Mouse (Mus musculus): ENCODE measurements around the gene Slc12a9. TPM values are rescaled to one million over a fixed set of nuclear protein-coding genes. Genes with fewer than 3 reads are reported as not detected.
A peak's percentile ranks its signal among the peaks of the same experiment; 100 is the strongest.

The Slc12a9 gene
- total RNA-seq, 2 experiments from 2014 or later, result 2.2 to 3.3 TPM

DNA sequence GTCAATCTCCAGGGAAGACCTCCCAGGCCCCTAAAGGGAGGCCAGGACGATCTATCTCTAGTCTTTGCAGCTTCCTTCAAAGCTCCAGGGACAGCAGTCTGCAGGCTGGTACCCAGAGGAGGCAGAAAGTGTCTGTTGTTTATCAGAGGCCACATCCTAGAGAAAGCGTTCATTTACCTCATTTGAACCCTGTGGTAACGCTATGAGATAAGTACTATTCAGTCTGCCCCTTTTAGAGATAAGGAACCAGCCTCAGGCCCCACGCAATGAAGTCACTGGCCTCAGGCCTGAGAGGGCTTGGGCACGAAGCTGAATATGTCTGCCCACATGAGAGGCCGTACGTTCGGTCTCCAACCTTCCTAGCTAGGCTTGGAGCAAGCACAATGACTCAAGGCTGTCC lies 16.0 kb downstream of the Slc12a9 start:
- ATAC-seq (replicated peaks; ENCODE audit: low FRiP score, low TSS enrichment, poor library complexity, severe bottlenecking), result peak; percentile 28; the same call in 1 of the 2 replicates

GRCm38 (mm10) chr5:137315084-137315903 lies 18.1 kb downstream of the Slc12a9 start:
- ATAC-seq (replicated peaks; ENCODE audit: low FRiP score, low TSS enrichment, poor library complexity, severe bottlenecking), result peak; percentile 74

- ATAC-seq (replicated peaks; ENCODE audit: low FRiP score, low TSS enrichment, poor library complexity, severe bottlenecking), result peak; percentile 38
Observed at GRCm38 (mm10) chr5:137314193-137315083, 19.0 kb downstream of the Slc12a9 start, which contains the start of gene Trip6. Gene Trip6 (minus strand): TSS chr5:137314404.

DNA sequence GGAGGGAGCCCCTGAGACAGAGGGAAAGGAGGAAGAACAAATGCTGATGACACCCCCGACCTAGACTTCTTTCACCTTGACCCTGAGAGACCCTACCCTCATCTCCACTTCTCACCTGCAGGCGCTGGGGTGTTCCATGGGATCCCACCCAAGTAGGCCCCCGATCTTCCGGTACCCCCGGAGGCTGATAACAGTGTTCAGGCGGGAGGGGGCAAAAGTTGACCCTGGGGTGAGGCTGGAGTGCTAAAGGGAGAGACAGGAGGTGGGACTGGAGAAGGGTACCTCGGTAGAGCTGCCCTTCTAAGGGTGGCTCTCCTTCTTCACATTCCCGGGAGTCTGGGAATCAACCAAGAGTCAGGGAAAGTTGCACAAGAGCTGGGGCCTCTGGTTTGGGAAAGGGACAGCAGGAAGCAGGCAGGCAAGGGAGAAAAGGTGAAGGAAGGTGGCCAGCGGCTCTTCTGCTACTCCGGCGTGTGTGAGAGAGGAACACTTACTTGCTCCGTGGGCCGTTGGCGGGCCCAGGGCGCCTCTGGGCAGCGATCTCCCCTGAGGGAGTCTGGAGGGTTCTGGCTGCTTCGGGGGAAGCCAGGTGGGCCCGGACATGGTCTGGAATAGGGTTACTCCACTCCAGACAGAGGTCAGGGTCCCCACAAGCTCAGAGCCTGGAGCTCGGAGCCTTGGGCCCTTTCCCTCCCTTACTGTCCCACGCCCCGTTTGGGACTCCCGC lies 19.8 kb downstream of the Slc12a9 start:
- peak; percentile 31 for ATAC-seq (replicated peaks; ENCODE audit: low FRiP score, low TSS enrichment, poor library complexity, severe bottlenecking)

DNA sequence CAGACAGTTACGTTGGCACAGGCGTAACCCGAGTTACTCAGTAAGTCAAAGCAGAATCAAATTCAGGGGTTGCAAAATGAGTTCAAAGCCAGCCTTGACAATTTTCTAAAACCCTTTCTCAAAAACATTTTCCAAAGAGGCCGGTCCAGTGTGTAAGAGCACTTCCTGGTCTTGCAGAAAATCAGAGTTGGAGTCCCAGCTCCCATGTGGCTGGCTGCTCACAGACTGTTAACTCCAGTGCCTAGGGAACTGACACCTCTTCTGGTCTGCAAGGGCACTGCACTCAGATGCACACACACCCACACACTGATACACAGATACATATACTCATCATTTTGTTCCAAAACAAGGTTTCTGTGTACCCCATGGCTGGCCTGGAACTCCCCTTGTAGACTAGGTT lies 25.0 kb downstream of the Slc12a9 start:
- ATAC-seq (replicated peaks; ENCODE audit: low FRiP score, low TSS enrichment, poor library complexity, severe bottlenecking), result no peak

- ATAC-seq (replicated peaks; ENCODE audit: low FRiP score, low TSS enrichment, poor library complexity, severe bottlenecking), result peak; percentile 85
Observed at GRCm38 (mm10) chr5:137307071-137307912, 26.1 kb downstream of the Slc12a9 start, which contains the start of gene Srrt. Gene Srrt (minus strand): TSS chr5:137307674.

DNA sequence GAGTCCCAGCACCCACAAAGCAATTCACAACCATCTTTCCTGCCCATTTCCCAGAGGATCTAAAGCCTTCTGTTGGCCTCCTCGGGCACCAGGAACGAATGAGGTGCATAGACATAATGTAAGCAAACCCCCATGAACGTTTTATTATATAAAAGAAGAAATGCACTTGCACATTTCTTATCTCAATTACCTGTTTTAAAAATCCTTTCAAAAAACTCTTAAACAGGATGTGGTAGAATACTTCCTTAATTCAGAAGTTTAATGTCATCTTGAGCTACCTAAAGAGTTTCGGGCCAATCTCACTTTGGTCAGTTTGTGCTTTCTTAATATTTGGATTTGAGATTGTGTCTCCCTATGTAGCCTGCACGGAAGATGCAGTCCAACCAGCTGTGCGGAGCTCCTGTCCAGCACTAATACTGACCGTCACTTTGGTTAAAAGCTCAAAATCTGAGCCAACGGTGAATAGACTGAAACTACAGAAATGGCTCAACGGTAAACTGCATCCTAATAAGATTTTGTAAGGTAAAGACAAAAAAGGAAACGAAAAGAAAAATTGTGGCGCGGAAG lies 26.9 kb downstream of the Slc12a9 start:
- no peak for ATAC-seq (replicated peaks; ENCODE audit: low FRiP score, low TSS enrichment, poor library complexity, severe bottlenecking)

- no peak for ATAC-seq (replicated peaks; ENCODE audit: low FRiP score, low TSS enrichment, poor library complexity, severe bottlenecking)
Observed at GRCm38 (mm10) chr5:137305822-137306221, 27.6 kb downstream of the Slc12a9 start.

DNA sequence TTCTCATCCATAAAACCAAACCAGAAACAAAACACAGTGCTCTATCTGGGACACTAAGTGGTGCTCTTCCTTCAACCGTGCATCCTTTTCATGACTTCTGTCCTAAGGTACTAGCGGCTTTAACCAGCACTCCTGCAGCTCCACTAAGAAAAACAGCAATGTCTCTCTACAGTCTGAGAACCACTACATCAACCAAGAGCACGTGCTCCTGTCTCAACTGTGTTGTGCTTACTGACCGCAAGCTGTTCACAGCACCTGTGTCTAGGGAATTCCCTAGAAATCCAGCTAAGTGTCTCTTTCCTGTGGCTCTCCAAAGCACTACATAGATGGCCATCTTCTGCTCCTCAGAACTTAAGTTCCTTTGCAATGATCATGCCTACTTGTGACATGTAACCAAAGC lies 28.6 kb downstream of the Slc12a9 start:
- ATAC-seq (replicated peaks; ENCODE audit: low FRiP score, low TSS enrichment, poor library complexity, severe bottlenecking), result no peak

GRCm38 (mm10) chr5:137304165-137304564 lies 29.2 kb downstream of the Slc12a9 start:
- no peak for ATAC-seq (replicated peaks; ENCODE audit: low FRiP score, low TSS enrichment, poor library complexity, severe bottlenecking)

DNA sequence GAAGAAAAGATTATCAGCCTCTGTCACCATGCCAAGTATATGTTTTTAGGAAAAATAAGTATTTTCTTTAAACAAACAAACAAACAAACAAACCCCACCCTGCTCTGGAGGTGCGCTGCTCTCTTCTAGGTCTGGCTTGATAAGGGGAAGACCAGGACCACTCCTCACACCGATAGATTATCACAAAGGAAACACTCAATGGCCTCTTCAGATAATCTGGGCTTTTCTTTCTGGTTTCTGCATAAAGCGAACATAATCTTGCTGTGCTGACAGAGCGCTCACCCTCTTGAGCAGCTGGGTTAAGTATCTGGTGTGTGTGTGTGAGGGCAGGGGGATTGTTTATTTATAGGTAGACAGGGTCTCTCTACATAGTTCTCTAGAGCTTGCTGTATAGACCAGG lies 29.8 kb downstream of the Slc12a9 start:
- ATAC-seq (replicated peaks; ENCODE audit: low FRiP score, low TSS enrichment, poor library complexity, severe bottlenecking), result no peak

DNA sequence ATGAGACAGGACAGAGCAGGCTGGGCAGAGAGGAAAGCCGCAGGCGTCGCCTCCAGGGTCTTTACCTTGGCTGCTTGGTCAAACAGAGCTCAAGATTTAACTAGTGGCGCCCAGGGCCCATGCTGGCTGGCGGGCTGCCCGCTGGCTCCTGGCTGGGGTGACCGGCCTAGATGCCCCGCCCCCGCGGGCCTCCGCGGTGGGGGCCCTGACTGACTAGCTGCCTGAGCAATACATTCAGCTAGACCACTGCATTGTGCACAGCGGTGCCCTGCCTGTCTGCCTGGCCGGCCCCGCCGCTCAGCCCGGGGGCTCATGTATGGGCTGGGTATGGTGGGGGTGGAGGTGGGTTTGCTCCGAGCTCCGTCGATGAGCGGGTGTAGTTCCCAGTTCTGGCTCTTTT lies 32.1 kb downstream of the Slc12a9 start:
- no peak for ATAC-seq (replicated peaks; ENCODE audit: low FRiP score, low TSS enrichment, poor library complexity, severe bottlenecking)

DNA sequence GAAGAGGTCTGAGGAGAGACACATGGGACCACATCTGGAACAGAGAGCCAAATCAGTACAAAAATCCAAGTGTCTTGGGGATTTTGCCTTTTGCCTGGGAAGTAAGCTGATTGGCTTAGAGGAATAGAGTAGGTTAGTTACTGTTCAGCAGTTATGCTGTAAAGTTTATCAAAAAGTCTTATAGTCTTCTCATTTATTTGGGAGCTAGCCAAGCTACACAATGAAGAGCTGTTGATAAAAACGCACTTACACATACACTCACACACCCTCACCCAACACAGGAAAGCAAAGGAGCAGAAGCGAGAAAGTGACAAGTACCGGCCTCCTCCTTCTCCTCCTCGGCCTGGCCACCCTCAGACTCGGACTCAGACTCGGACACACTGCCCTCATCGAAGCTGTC lies 34.2 kb downstream of the Slc12a9 start:
- ATAC-seq (replicated peaks; ENCODE audit: low FRiP score, low TSS enrichment, poor library complexity, severe bottlenecking), result no peak; the same call in 1 of the 2 replicates

DNA sequence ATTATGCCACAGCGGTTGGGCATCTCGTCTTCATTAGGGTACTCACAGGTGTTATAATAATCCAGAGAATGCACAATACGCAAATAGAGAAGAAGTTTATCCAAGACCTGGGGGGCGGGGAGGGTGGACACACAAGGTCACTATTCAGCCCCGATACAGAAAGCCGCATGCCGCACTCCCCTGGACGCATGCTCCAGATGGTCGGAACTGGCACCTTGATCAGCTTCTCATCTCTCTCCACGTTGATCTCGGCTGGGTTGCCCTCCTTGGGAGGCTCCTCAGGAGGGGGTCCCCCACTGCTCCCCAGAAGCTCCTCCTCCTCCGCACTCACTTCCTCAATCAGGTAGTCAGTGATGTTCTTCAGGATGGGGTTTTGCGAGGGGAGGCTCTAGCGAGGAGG lies 36.3 kb downstream of the Slc12a9 start:
- no peak for ATAC-seq (replicated peaks; ENCODE audit: low FRiP score, low TSS enrichment, poor library complexity, severe bottlenecking)

- no peak for ATAC-seq (replicated peaks; ENCODE audit: low FRiP score, low TSS enrichment, poor library complexity, severe bottlenecking)
Observed at GRCm38 (mm10) chr5:137295712-137296111, 37.7 kb downstream of the Slc12a9 start.

DNA sequence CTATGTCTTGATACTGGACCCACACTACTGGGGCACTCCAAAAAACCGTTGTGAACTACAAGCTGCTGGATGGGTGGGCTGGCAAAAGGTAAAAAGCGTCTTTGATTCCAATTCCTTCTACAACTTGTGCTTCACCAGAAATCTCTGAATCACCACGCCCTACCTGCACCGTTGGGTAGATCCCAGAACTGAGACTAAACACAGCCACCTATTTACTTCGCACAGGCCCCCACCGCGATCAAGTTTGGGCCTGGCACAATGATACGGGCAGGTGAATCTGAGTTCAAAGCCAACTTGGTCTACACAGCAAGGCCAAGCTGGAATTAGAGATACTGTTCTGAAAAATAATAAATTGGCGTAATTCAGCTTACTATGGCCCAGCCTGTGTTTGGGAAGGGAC lies 38.1 kb downstream of the Slc12a9 start:
- no peak for ATAC-seq (replicated peaks; ENCODE audit: low FRiP score, low TSS enrichment, poor library complexity, severe bottlenecking)

- peak; percentile 2; the same call in 1 of the 2 replicates for ATAC-seq (replicated peaks; ENCODE audit: low FRiP score, low TSS enrichment, poor library complexity, severe bottlenecking)
Observed at GRCm38 (mm10) chr5:137294744-137295093, 38.7 kb downstream of the Slc12a9 start.
